In genomic region chr4:137907979-137908378, GRCm38 (mm10) we compare ENCODE assay signal across 11 mouse cellular contexts. TPM values are rescaled to one million over a fixed set of nuclear protein-coding genes. Genes with fewer than 3 reads are reported as not detected.
DNase-seq lines count a peak whose midpoint lies in the region; TF ChIP-seq lines count a peak whose summit lies in the region.
"Had no signal": no experiment of that assay in that cellular context is flagged by ENCODE, and none has a peak within 500 bp of the region (broad histone marks: within the 10 kb centered on the region; RNA-seq: fewer than 3 reads in every experiment).

No protein-coding gene starts in this region.

- no peaks in the 10 kb centered on the region for H3K36me3 ChIP-seq in myocyte (ENCODE audit: control insufficient read depth, insufficient read depth)
- H3K36me3 ChIP-seq: embryonic facial prominence, embryonic 12.5 days; G1E had no signal

- H3K4me3 ChIP-seq in myocyte: no peak overlapping the region
- H3K4me3 ChIP-seq: embryonic facial prominence, embryonic 12.5 days had no signal

- H3K27me3 ChIP-seq in myocyte (ENCODE audit: control insufficient read depth, insufficient read depth, insufficient read length): no peaks in the 10 kb centered on the region
- H3K27me3 ChIP-seq: embryonic facial prominence, embryonic 12.5 days had no signal

- no peak for TF ChIP-seq POLR2A in myocyte (IDR thresholded peaks at IDR 0.05; ENCODE audit: insufficient read length, low read depth)

- no peaks in the 10 kb centered on the region for H3K79me2 ChIP-seq in myocyte (ENCODE audit: control insufficient read depth, insufficient read depth)

- H3K4me2 ChIP-seq in myocyte (ENCODE audit: low read depth): peak overlapping the region; percentile 30
- H3K4me2 ChIP-seq: embryonic facial prominence, embryonic 12.5 days had no signal

- intact Hi-C loops in left cerebral cortex, postnatal 4 days (cut with DNase I): loop anchor here (5.0 kb wide), 1 partner anchor 56 kb away; no protein-coding TSS in a partner anchor
- intact Hi-C loops in heart, postnatal 10 days (cut with DNase I): loop anchor here (2.0 kb wide), 1 partner anchor 45 kb away; no protein-coding TSS in a partner anchor

- H3ac ChIP-seq in myocyte (ENCODE audit: control insufficient read depth, insufficient read length): no peak overlapping the region

- DNase-seq in left cerebral cortex, postnatal 4 days: peak; percentile 53
- DNase-seq in left cerebral cortex, adult 8-10 months (ENCODE audit: low spot score in 2 of 2): no peak
- peak; percentile 58 for DNase-seq in fibroblast of lung, adult 2 months (ENCODE audit: low read depth)
- DNase-seq in heart, postnatal 10 days: peak; percentile 63 to 66
- no peak for DNase-seq in yolk sac, embryonic 10.5 days (ENCODE audit: low spot score)
- no peak for DNase-seq in thymus, postnatal 14 days
- DNase-seq: kidney, adult 9 months; retina, postnatal 1 day had no signal

TF ChIP-seq in myocyte, 11 proteins besides CTCF, POLR2A, EP300 and RAD21:
- TF ChIP-seq MYOD1 (IDR thresholded peaks at IDR 0.05; ENCODE audit: control insufficient read depth in 1 of 3, insufficient read length in 2 of 3, low read depth in 2 of 3): no peak
- TF ChIP-seq TCF12 (IDR thresholded peaks at IDR 0.05; ENCODE audit: insufficient read depth, poor library complexity, severe bottlenecking): no peak
- TF ChIP-seq POLR2AphosphoS2 (IDR thresholded peaks at IDR 0.05; ENCODE audit: insufficient read length, low read depth): no peak
- no peak for TF ChIP-seq MAX (IDR thresholded peaks at IDR 0.05; ENCODE audit: low read depth)
- TF ChIP-seq SRF (IDR thresholded peaks at IDR 0.05; ENCODE audit: control insufficient read depth, insufficient read length, low read depth): no peak
- TF ChIP-seq CEBPB (IDR thresholded peaks at IDR 0.05; ENCODE audit: insufficient read depth, poor library complexity, severe bottlenecking): no peak
- no peak for TF ChIP-seq REST (IDR thresholded peaks at IDR 0.05; ENCODE audit: insufficient read depth, insufficient read length)
- no peak for TF ChIP-seq MYOG (IDR thresholded peaks at IDR 0.05; ENCODE audit: control insufficient read depth in 1 of 3, insufficient read depth in 1 of 3, insufficient read length in 2 of 3, low read depth in 2 of 3)

RNA-seq across cellular contexts. Expression of gene Ece1, which starts 45.9 kb away (rescaled TPM):
- total RNA-seq in left cerebral cortex, postnatal 4 days (2021): 10 to 100 TPM; 47.3 to 49.5 TPM
- total RNA-seq in left cerebral cortex, adult 8-10 months (2022): 10 to 100 TPM; 81.0 to 85.8 (median 83.3) TPM
- 100 to 1,000 TPM; 109 to 129 TPM for total RNA-seq in heart, postnatal 10 days (2021)
- polyA plus RNA-seq in myocyte (2012; fragmentation: generic; extraction: Trizol): 69.9 TPM

Comparison
In these comparisons a context has a peak if more than half of its experiments do, and no peak if none do; other contexts are left out.
1. DNase-seq: peak in left cerebral cortex, postnatal 4 days (single experiment), fibroblast of lung, adult 2 months (single experiment) and heart, postnatal 10 days (2 of 2); none in left cerebral cortex, adult 8-10 months (0 of 2), yolk sac, embryonic 10.5 days (single experiment) and thymus, postnatal 14 days (single experiment).